Mouse (Mus musculus): ENCODE measurements around the gene 2210016F16Rik. TPM values are rescaled to one million over a fixed set of nuclear protein-coding genes. Genes with fewer than 3 reads are reported as not detected.
A peak's percentile ranks its signal among the peaks of the same experiment; 100 is the strongest.
"Not testable (repeated sequence)": the region's sequence is repeated elsewhere in the genome, so short reads cannot be mapped to it uniquely, and the experiment has no call there.

The 2210016F16Rik gene
- 30.4 and 30.5 TPM in 2 replicates for polyA plus RNA-seq (2016; fragmentation: Nextera tagmentation; extraction: Ambion mirVana)

DNA sequence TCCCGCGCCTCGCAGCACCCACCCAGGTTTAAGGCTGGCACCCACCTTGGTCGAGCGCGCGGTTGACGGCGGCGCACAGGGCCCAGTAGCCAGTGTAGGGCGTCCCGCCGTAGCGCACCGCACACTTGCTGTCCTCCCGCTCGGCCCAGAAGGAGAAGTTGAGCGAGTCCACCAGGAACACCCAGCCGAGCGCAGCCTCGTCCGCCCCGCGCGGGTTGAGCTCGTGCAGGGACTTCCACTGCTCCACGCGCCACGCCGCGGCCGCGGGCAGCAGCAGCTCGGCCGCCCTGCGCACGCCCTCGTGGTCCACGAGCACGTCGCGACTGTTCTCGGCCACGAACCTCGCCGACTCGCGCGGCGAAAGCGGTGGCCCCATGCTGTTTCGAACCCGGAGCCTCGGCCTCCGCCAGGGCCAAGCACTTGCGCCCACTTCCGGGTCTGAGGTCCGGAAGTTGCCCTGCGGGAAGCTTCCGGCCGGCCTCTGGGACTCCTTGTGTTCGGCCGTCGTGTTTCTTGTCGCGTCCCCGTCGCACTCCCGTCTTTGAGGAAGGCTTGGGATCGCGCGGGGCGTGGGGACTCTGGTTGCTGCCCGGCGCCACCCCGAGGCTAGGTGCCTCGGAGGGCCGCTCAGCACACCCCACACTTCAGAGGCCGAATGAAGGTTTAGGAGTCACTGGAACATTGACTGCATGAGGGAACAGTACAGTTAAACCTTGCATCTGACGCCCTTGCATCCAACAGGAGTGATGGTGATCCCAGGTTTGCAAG lies at the start of gene 2210016F16Rik:
Gene 2210016F16Rik (minus strand): TSS at position 447 of the 768 bp plus-strand sequence.
- peaks cover 18% of the 10 kb centered on the region; the same call in 1 of the 2 replicates for H3K4me1 ChIP-seq (replicated peaks)
- H3K4me3 ChIP-seq: peak within 1 kb of the TSS; percentile 71
- peaks cover 38% of the 10 kb centered on the region for H3K36me3 ChIP-seq
- 4% methylated on average over 80 of the region's 80 CpGs for WGBS
- H3K9me3 ChIP-seq: peaks cover 25% of the 10 kb centered on the region
- DNase-seq (ENCODE audit: low spot score): peak; percentile 74
- H3K27me3 ChIP-seq (ENCODE audit: insufficient read depth, poor library complexity, severe bottlenecking): no peaks in the 10 kb centered on the region
- H3K27ac ChIP-seq: peak within 1 kb of the TSS; percentile 90

DNA sequence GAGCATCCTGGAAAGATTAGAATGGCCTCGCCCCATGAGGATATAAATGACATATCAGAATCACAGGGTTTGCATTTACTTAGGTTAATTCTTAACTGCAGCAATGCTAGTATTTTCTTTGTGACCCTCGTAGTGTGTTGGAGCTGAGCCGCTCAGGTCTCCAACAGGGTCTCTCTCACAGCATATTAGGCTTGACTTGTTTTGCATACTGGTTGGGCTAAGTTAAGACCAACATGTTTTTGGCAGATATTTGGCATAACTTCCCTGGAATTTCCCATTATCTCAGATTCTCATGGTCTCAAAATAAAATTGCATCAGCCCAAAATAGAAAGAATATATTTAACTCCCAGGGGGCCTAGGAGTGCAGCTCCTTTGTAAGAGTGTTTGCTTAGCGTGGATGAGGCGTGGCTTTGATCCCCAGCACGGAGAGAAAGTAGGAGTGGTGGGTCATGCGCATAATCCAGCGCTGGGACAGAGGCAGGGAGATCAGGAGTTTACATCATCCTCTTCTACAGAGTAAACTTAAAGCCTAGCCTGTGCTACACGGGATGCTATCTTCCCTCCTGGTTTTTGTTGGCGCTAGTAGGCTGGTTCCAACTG lies 38.1 kb upstream of the 2210016F16Rik start:
- Histone ChIP-seq H3K36me3 (no peaks in the 10 kb centered on the region), H3K4me1 (replicated peaks) (no peaks in the 10 kb centered on the region), H3K27me3 (ENCODE audit: insufficient read depth, poor library complexity, severe bottlenecking) (no peaks in the 10 kb centered on the region), H3K9me3 (no peaks in the 10 kb centered on the region), H3K27ac (no peak overlapping the region), H3K4me3 (no peak overlapping the region)
- WGBS: 74% methylated on average over 10 of the region's 10 CpGs
- DNase-seq (ENCODE audit: low spot score): no peak

DNA sequence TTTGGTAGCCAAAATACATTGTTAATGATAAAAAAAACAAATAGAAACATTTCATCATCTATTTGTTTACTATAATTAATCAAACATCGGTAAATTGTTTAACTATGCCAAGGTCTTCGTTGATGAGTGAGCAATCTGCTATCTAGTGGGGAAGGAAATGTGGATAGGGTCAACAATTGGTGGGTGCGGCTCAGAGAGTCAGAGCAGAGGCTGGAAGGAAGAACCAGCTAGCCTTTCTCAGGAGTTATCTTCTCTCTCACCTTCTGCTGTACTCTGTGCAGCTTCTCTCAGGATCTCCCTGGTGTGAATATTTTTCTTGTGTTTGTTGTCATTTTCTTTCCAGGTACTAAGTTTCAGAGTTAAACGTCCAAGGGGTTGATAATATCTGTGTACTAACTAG lies 37.2 kb upstream of the 2210016F16Rik start:
- no peak overlapping the region for H3K27ac ChIP-seq
- no peaks in the 10 kb centered on the region for H3K9me3 ChIP-seq
- H3K4me3 ChIP-seq: no peak overlapping the region
- H3K27me3 ChIP-seq (ENCODE audit: insufficient read depth, poor library complexity, severe bottlenecking): no peaks in the 10 kb centered on the region
- no peaks in the 10 kb centered on the region for H3K4me1 ChIP-seq (replicated peaks)
- DNase-seq (ENCODE audit: low spot score): no peak
- WGBS: 87% methylated on average over 4 of the region's 4 CpGs
- H3K36me3 ChIP-seq: no peaks in the 10 kb centered on the region

DNA sequence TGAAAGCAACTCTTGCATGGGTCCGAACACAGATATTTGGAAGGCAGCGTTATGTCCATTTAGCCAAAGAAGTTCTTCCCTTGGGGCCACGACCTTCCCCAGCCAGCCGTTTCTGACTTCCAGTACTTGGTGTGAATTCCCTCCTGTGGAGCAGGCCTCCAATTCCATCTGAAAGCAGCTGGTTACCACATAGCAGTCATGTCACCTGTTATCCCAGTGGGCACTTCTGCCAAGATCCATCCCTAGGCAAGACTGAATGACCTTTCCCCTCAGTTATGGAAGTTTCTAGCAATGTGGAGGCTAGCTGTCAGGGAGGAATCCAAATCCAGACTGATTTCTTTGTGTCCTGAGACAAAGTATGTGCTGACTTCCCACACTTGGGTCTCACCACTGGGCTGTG lies 36.0 kb upstream of the 2210016F16Rik start:
- 79% methylated on average over 4 of the region's 4 CpGs for WGBS
- Histone ChIP-seq H3K36me3 (no peaks in the 10 kb centered on the region), H3K4me1 (replicated peaks) (no peaks in the 10 kb centered on the region), H3K9me3 (no peaks in the 10 kb centered on the region), H3K27ac (no peak overlapping the region), H3K4me3 (no peak overlapping the region), H3K27me3 (ENCODE audit: insufficient read depth, poor library complexity, severe bottlenecking) (no peaks in the 10 kb centered on the region)
- no peak for DNase-seq (ENCODE audit: low spot score)

DNA sequence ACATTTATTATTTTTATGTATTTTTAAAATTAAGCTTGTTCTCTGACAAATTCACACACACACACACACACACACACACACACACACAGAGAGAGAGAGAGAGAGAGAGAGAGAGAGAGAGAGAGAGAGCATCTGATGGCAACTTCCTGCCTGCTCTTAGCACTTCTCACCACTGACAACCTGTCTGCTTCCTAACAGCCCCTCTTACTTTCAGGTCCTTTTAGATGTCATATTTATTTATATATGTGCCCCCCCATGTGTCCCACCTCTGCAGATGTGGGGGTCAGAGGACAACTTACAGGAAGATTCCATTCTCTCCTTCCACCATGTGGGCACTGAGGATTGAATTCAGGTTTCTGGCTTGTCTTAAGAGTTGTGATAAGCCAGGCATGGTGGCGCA lies 34.2 kb upstream of the 2210016F16Rik start:
- Histone ChIP-seq H3K4me3 (no peak overlapping the region), H3K9me3 (no peaks in the 10 kb centered on the region), H3K4me1 (replicated peaks) (no peaks in the 10 kb centered on the region), H3K36me3 (no peaks in the 10 kb centered on the region), H3K27ac (no peak overlapping the region), H3K27me3 (ENCODE audit: insufficient read depth, poor library complexity, severe bottlenecking) (no peaks in the 10 kb centered on the region)
- WGBS: 96% methylated on average over 1 of the region's 1 CpGs
- no peak for DNase-seq (ENCODE audit: low spot score)

DNA sequence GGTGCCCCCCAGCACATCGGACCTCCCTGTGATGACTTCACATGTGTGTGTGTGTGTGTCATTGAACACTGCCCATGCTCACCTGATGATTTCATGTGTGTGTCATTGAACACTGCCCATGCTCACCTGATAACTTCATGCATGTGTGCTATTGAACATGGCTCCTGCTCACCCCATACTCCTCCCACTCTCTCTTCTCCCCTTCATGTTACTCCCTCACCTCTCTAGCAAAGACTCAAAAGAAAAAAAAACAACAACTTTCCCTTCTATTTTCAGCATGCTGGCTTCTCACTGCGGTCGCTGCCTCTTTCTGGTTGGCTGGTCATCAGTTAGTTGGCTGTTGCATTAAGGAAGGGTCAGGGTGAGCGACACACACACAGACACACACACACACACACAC lies 33.6 kb upstream of the 2210016F16Rik start:
- H3K9me3 ChIP-seq: no peaks in the 10 kb centered on the region
- no peak overlapping the region for H3K4me3 ChIP-seq
- WGBS: 83% methylated on average over 4 of the region's 4 CpGs

DNA sequence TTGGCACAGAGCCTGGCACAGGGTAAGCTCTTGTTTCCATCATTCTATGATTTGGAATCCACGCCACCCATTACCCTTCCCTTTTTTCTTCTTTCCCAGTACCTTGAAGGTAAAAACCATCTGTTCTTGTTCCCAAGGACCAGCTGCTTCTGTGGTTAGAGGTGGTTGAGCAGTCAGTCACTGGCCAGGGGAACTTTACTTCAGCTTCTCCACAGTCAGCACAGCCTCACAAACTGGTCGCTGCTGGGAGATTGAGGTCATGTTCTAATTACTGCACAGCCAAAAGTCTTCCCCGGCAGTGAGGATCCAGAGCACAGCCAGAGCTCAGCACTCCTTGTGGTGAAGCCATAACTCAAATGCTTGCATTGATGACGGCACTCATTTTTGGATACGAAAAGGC lies 30.8 kb upstream of the 2210016F16Rik start:
- no peak overlapping the region for H3K27ac ChIP-seq
- no peak for DNase-seq (ENCODE audit: low spot score)
- peaks cover 9% of the 10 kb centered on the region; the same call in 1 of the 2 replicates for H3K9me3 ChIP-seq
- H3K27me3 ChIP-seq (ENCODE audit: insufficient read depth, poor library complexity, severe bottlenecking): no peaks in the 10 kb centered on the region
- 86% methylated on average over 5 of the region's 5 CpGs for WGBS
- H3K36me3 ChIP-seq: peaks cover 25% of the 10 kb centered on the region
- H3K4me3 ChIP-seq: no peak overlapping the region
- no peaks in the 10 kb centered on the region for H3K4me1 ChIP-seq (replicated peaks)

More for the DNA sequence above, 33.6 kb upstream of the 2210016F16Rik start:
- no peaks in the 10 kb centered on the region for H3K4me1 ChIP-seq (replicated peaks)
- DNase-seq (ENCODE audit: low spot score): no peak
- H3K27me3 ChIP-seq (ENCODE audit: insufficient read depth, poor library complexity, severe bottlenecking): no peaks in the 10 kb centered on the region
- H3K36me3 ChIP-seq: no peaks in the 10 kb centered on the region
- H3K27ac ChIP-seq: no peak overlapping the region

DNA sequence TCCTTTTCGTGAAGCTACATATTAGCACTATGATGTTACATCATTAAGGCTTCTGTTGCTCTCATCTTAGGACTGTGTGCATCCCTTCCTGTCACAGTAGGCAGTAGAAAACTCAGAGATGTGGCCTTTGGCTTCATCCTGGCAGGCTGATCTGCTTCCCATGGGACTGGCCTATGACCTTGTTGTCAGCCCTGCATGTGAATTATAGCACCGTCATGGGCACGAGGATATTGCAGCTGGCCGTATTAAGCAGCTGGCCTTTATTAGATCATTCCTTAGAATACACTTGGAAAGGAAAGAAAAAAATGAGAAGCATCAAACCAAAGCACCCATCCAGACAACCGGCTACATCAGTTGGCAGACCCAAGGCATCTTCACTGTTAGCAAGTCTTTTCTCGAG lies 30.3 kb upstream of the 2210016F16Rik start:
- WGBS: 85% methylated on average over 6 of the region's 6 CpGs
- no peak for DNase-seq (ENCODE audit: low spot score)

DNA sequence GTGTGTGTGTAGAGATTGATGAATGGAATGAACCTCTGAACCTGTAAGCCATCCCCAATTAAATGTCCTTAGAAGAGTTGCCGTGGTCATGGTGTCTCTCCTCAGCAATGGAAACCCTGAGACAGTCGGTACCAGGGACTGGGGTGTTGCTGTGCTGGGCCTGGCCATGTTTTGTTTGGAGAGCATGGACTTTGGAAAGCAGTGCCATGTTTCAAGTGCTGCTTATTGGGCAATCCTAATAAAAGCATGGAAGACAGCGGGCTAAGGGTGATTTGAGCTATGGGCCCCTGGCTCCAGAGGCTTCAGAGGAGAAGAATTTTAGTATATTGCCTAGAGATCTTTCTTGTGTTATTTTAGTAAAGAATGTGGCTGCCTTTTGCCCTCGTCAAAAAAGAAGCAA lies 26.0 kb upstream of the 2210016F16Rik start:
- Histone ChIP-seq H3K4me1 (replicated peaks) (no peaks in the 10 kb centered on the region), H3K36me3 (peaks cover 51% of the 10 kb centered on the region), H3K27ac (no peak overlapping the region), H3K4me3 (no peak overlapping the region), H3K27me3 (ENCODE audit: insufficient read depth, poor library complexity, severe bottlenecking) (no peaks in the 10 kb centered on the region), H3K9me3 (peaks cover 9% of the 10 kb centered on the region; the same call in 1 of the 2 replicates)
- DNase-seq (ENCODE audit: low spot score): no peak
- WGBS: 90% methylated on average over 4 of the region's 4 CpGs

More for the DNA sequence above, 30.3 kb upstream of the 2210016F16Rik start:
- Histone ChIP-seq H3K9me3 (peaks cover 9% of the 10 kb centered on the region; the same call in 1 of the 2 replicates), H3K4me1 (replicated peaks) (no peaks in the 10 kb centered on the region), H3K4me3 (no peak overlapping the region), H3K27ac (no peak overlapping the region), H3K36me3 (peaks cover 29% of the 10 kb centered on the region), H3K27me3 (ENCODE audit: insufficient read depth, poor library complexity, severe bottlenecking) (no peaks in the 10 kb centered on the region)

DNA sequence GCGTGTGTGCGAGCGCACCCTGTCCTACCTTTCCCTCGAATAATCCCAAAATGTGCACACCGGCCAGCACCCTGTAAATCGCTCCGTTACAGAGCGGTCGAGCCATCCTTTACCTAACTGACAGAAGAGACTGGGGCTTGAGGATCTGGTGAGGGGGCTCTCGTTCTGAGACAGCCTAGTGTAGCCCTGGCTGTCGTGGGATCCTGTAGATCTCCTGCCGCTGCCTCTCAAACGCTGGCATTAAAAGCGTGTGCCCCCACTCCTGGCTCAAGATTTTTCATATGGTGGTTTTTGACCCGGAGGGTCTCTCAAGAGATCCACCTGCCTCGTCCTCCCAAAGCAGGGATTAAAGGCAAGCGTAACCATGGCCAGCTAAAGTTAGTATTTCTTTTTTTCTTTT lies 18.2 kb upstream of the 2210016F16Rik start, which contains the start of gene Hnrnpk:
Gene Hnrnpk (minus strand): TSS at position 101 of the 400 bp plus-strand sequence.
- WGBS: 9% methylated on average over 17 of the region's 17 CpGs
- Histone ChIP-seq H3K4me1 (replicated peaks) (peaks cover 15% of the 10 kb centered on the region; the same call in 1 of the 2 replicates), H3K4me3 (peak within 1 kb of the TSS; percentile 98), H3K27ac (peak within 1 kb of the TSS; percentile 100), H3K36me3 (peaks cover 31% of the 10 kb centered on the region)
- H3K9me3 ChIP-seq; H3K27me3 ChIP-seq (ENCODE audit: insufficient read depth, poor library complexity, severe bottlenecking); DNase-seq (ENCODE audit: low spot score): not testable (repeated sequence)

DNA sequence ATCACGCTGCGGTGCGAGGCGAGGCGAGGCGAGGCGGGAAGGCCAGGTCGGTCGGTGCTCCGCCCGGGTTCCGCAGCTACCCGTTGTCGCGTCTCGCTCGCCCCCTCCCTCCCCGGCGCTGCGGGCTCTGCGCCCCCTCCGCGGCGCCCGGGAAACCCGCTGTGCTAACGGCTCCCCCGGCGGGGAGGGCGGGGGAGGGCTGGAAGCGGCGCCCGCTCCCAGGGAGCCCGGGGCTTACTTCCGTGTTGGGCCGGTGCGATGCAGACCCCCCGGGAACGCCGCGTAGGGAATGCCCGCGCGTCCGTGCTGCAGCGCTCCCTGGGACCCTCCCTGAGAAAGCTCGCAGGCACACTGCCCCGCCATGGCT lies 17.7 kb upstream of the 2210016F16Rik start:
- Histone ChIP-seq H3K36me3 (peaks cover 37% of the 10 kb centered on the region), H3K9me3 (no peaks in the 10 kb centered on the region), H3K4me3 (peak overlapping the region; percentile 98), H3K27me3 (ENCODE audit: insufficient read depth, poor library complexity, severe bottlenecking) (no peaks in the 10 kb centered on the region), H3K27ac (peak overlapping the region; percentile 100), H3K4me1 (replicated peaks) (peaks cover 15% of the 10 kb centered on the region; the same call in 1 of the 2 replicates)
- DNase-seq (ENCODE audit: low spot score): no peak
- under 1% methylated on average over 48 of the region's 48 CpGs for WGBS

DNA sequence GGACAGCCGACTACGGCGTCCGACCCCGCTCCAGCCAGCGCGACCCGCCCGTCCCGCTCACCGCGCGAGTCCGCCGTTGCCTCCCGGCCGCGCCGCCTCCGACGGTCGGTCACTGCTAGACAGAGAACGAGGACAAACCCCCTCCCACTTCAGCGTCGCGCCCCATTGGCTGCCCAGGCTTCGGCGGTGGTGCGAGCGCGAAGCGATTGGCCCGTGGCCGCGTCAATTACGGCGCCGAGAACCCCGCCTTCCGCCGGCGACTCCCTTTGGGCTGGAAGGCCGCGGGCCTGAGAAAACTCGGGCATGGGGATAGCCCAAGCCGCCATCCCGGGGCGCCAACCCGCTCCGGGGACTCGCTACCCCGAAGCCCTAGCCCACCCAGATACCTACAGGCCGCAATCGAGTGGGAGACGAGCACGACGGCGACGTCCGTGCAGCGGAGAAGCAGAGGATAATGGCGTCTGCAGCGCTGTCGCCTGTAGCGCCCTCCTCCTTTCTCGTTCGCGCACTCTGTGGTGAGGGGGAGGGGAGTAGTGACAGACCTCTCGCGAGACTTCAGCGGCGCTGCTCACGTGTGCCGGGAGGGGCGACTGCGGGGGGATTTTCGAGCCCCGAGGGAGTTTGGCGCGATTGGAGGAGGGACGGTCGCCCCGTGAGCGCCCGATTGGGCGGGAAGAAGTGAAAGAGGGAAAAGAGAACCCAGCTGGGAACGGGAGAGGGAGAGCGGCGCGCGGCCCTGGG lies 17.1 kb upstream of the 2210016F16Rik start, which contains the start of gene Rmi1:
Gene Rmi1 (plus strand): TSS at position 246 of the 741 bp plus-strand sequence.
- Histone ChIP-seq H3K9me3 (no peaks in the 10 kb centered on the region), H3K4me3 (peak within 1 kb of the TSS; percentile 98), H3K27me3 (ENCODE audit: insufficient read depth, poor library complexity, severe bottlenecking) (no peaks in the 10 kb centered on the region), H3K36me3 (peaks cover 37% of the 10 kb centered on the region), H3K27ac (peak within 1 kb of the TSS; percentile 100), H3K4me1 (replicated peaks) (peaks cover 15% of the 10 kb centered on the region; the same call in 1 of the 2 replicates)
- WGBS: under 1% methylated on average over 91 of the region's 91 CpGs
- peak; percentile 98 for DNase-seq (ENCODE audit: low spot score)
